Mouse (Mus musculus) hindbrain, embryonic 16.5 days (tissue): Measurements from ENCODE around the gene Gm4952. TPM values are rescaled to one million over a fixed set of nuclear protein-coding genes. Genes with fewer than 3 reads are reported as not detected.

Experiments
- ATAC-seq: fragments of 200-750 bp; cut with Nextera tagmentation; 2 replicates; pipeline ENCODE4 v1.8.0; 2017; ENCODE audit warnings: moderate TSS enrichment, moderate library complexity
- H3K27ac ChIP-seq: fragments of 300-500 bp; sonication (generic); 2 replicates; pipeline ENCODE4 v1.5.1; 2014; ENCODE audit warnings: low read depth, mild to moderate bottlenecking, control low read depth, low read length, moderate library complexity
- H3K27me3 ChIP-seq: fragments of 300-500 bp; sonication (generic); replicated peaks from 2 replicates; pipeline ENCODE4 v1.6.1; 2014; ENCODE audit warnings: low read length; ENCODE audit not compliant: control insufficient read depth, insufficient read depth
- H3K36me3 ChIP-seq: fragments of 300-500 bp; sonication (generic); 2 replicates; pipeline ENCODE4 v1.6.1; 2014; ENCODE audit warnings: mild to moderate bottlenecking, low read length, moderate library complexity, mixed read lengths; ENCODE audit not compliant: control insufficient read depth, insufficient read depth
- H3K4me1 ChIP-seq: fragments of 300-500 bp; sonication (generic); 2 replicates; pipeline ENCODE4 v1.6.1; 2014; ENCODE audit warnings: low read depth, low read length; ENCODE audit not compliant: control insufficient read depth, insufficient read depth
- H3K4me2 ChIP-seq: fragments of 300-500 bp; sonication (generic); 2 replicates; pipeline ENCODE4 v1.6.1; 2014; ENCODE audit warnings: mild to moderate bottlenecking, low read length, control low read depth, moderate library complexity
- H3K4me3 ChIP-seq: fragments of 300-500 bp; sonication (generic); 2 replicates; pipeline ENCODE4 v1.5.1; 2014; ENCODE audit warnings: mild to moderate bottlenecking, low read length, control low read depth, moderate library complexity
- H3K9ac ChIP-seq: fragments of 300-500 bp; sonication (generic); 2 replicates; pipeline ENCODE4 v1.6.1; 2014; ENCODE audit warnings: low read depth, mild to moderate bottlenecking, control low read depth, low read length, moderate library complexity
- H3K9me3 ChIP-seq: fragments of 300-500 bp; sonication (generic); 2 replicates; pipeline ENCODE4 v1.6.1; 2014; ENCODE audit warnings: mild to moderate bottlenecking, low read length, moderate library complexity; ENCODE audit not compliant: control insufficient read depth
- WGBS: fragments of 180-500 bp; shearing (Covaris S2); extraction: QIAGEN DNeasy Blood & Tissue Kit; methylation state at CpG from one replicate; pipeline ENCODE4 v1.1.7; 2014; 5-methylcytosine and 5-hydroxymethylcytosine counted together
- polyA plus RNA-seq: library from polyadenylated mRNA; unstranded; fragments of >200 nt; fragmentation: Nextera tagmentation; extraction: Ambion mirVana; gene quantifications from 2 replicates; pipeline ENCODE4 v1.2.1, GENCODE M21; 2015

The Gm4952 gene
- 0.11 and 0.20 TPM in 2 replicates for polyA plus RNA-seq

- no peak within 1 kb of the TSS for H3K27ac ChIP-seq
- no peak for ATAC-seq
- H3K4me3 ChIP-seq: no peak within 1 kb of the TSS
- no peak within 1 kb of the TSS for H3K9ac ChIP-seq
- H3K27me3 ChIP-seq: no peaks in the 10 kb centered on the region
- WGBS: 61% methylated on average over 1 of the region's 1 CpGs
- peaks cover 6% of the 10 kb centered on the region; the same call in 1 of the 2 replicates for H3K4me1 ChIP-seq
- H3K36me3 ChIP-seq: no peaks in the 10 kb centered on the region
- no peak within 1 kb of the TSS for H3K4me2 ChIP-seq
- H3K9me3 ChIP-seq: no peaks in the 10 kb centered on the region
These were observed at the start of gene Gm4952 for GRCm38 (mm10) chr19:12599674-12600073. Gene Gm4952 (plus strand): TSS chr19:12599974.

- no peaks in the 10 kb centered on the region for H3K27me3 ChIP-seq
- WGBS: 57% methylated on average over 5 of the region's 5 CpGs
- H3K4me3 ChIP-seq: no peak overlapping the region
- no peaks in the 10 kb centered on the region for H3K9me3 ChIP-seq
- no peak overlapping the region for H3K4me2 ChIP-seq
- H3K27ac ChIP-seq: no peak overlapping the region
- no peaks in the 10 kb centered on the region for H3K36me3 ChIP-seq
- H3K4me1 ChIP-seq: no peaks in the 10 kb centered on the region
- ATAC-seq: no peak
- H3K9ac ChIP-seq: no peak overlapping the region
These were observed 49.5 kb upstream of the Gm4952 start for GRCm38 (mm10) chr19:12550005-12550942.

- Histone ChIP-seq H3K27me3 (no peaks in the 10 kb centered on the region), H3K9me3 (no peaks in the 10 kb centered on the region), H3K27ac (no peak overlapping the region), H3K36me3 (no peaks in the 10 kb centered on the region), H3K9ac (no peak overlapping the region), H3K4me3 (no peak overlapping the region), H3K4me1 (no peaks in the 10 kb centered on the region), H3K4me2 (no peak overlapping the region)
- ATAC-seq: no peak
- 92% methylated on average over 2 of the region's 2 CpGs for WGBS
These were observed 43.5 kb upstream of the Gm4952 start for GRCm38 (mm10) chr19:12556293-12556692.

- H3K9me3 ChIP-seq: no peaks in the 10 kb centered on the region
- H3K27ac ChIP-seq: no peak overlapping the region
- H3K27me3 ChIP-seq: no peaks in the 10 kb centered on the region
- no peak for ATAC-seq
- H3K9ac ChIP-seq: no peak overlapping the region
- WGBS: 90% methylated on average over 4 of the region's 4 CpGs
- no peaks in the 10 kb centered on the region for H3K36me3 ChIP-seq
- H3K4me2 ChIP-seq: no peak overlapping the region
- no peaks in the 10 kb centered on the region for H3K4me1 ChIP-seq
- no peak overlapping the region for H3K4me3 ChIP-seq
These were observed 41.6 kb upstream of the Gm4952 start for GRCm38 (mm10) chr19:12558219-12558618.

GRCm38 (mm10) chr19:12564197-12564596, 35.6 kb upstream of the Gm4952 start:
- no peak overlapping the region for H3K4me3 ChIP-seq
- no peak overlapping the region for H3K9ac ChIP-seq
- ATAC-seq: no peak
- H3K36me3 ChIP-seq: no peaks in the 10 kb centered on the region
- H3K9me3 ChIP-seq: no peaks in the 10 kb centered on the region
- H3K27ac ChIP-seq: no peak overlapping the region
- H3K27me3 ChIP-seq: no peaks in the 10 kb centered on the region
- no peak overlapping the region for H3K4me2 ChIP-seq
- H3K4me1 ChIP-seq: no peaks in the 10 kb centered on the region

- no peak overlapping the region for H3K4me3 ChIP-seq
- no peak overlapping the region for H3K9ac ChIP-seq
- WGBS: 65% methylated on average over 4 of the region's 4 CpGs
- H3K4me1 ChIP-seq: no peaks in the 10 kb centered on the region
- H3K4me2 ChIP-seq: no peak overlapping the region
- no peaks in the 10 kb centered on the region for H3K27me3 ChIP-seq
- H3K9me3 ChIP-seq: no peaks in the 10 kb centered on the region
- no peaks in the 10 kb centered on the region for H3K36me3 ChIP-seq
- no peak overlapping the region for H3K27ac ChIP-seq
- ATAC-seq: no peak
These were observed 32.8 kb upstream of the Gm4952 start for GRCm38 (mm10) chr19:12567011-12567410.

GRCm38 (mm10) chr19:12570866-12571265, 28.9 kb upstream of the Gm4952 start:
- 70% methylated on average over 2 of the region's 2 CpGs for WGBS
- H3K27ac ChIP-seq: no peak overlapping the region
- no peaks in the 10 kb centered on the region for H3K27me3 ChIP-seq
- H3K9me3 ChIP-seq: no peaks in the 10 kb centered on the region
- H3K4me2 ChIP-seq: no peak overlapping the region
- ATAC-seq: no peak
- no peak overlapping the region for H3K4me3 ChIP-seq
- no peak overlapping the region for H3K9ac ChIP-seq
- no peaks in the 10 kb centered on the region for H3K36me3 ChIP-seq
- H3K4me1 ChIP-seq: peaks cover 10% of the 10 kb centered on the region

- H3K4me1 ChIP-seq: peaks cover 10% of the 10 kb centered on the region
- H3K9ac ChIP-seq: no peak overlapping the region
- no peaks in the 10 kb centered on the region for H3K36me3 ChIP-seq
- H3K4me3 ChIP-seq: no peak overlapping the region
- no peak for ATAC-seq
- 100% methylated on average over 1 of the region's 1 CpGs for WGBS
- H3K4me2 ChIP-seq: no peak overlapping the region
- no peak overlapping the region for H3K27ac ChIP-seq
- no peaks in the 10 kb centered on the region for H3K27me3 ChIP-seq
- H3K9me3 ChIP-seq: no peaks in the 10 kb centered on the region
These were observed 28.1 kb upstream of the Gm4952 start for GRCm38 (mm10) chr19:12571687-12572086.

- Histone ChIP-seq H3K36me3 (no peaks in the 10 kb centered on the region), H3K9ac (peak overlapping the region; percentile 42), H3K4me3 (peak overlapping the region; percentile 37), H3K27me3 (no peaks in the 10 kb centered on the region), H3K27ac (0 out of 2 replicates have a peak overlapping the region, but pooled peaks have one; percentile 59), H3K9me3 (no peaks in the 10 kb centered on the region), H3K4me2 (peak overlapping the region; percentile 68), H3K4me1 (peaks cover 10% of the 10 kb centered on the region)
- ATAC-seq: peak; percentile 82; the same call in 1 of the 2 replicates
- 88% methylated on average over 1 of the region's 1 CpGs for WGBS
These were observed 27.0 kb upstream of the Gm4952 start for GRCm38 (mm10) chr19:12572614-12573265.
